Mouse (Mus musculus): Measurements from ENCODE around the gene Themis. TPM values are rescaled to one million over a fixed set of nuclear protein-coding genes. Genes with fewer than 3 reads are reported as not detected.

Themis gene
- polyA plus RNA-seq, 1 experiment from 2014 or later: 0.14 TPM

DNA sequence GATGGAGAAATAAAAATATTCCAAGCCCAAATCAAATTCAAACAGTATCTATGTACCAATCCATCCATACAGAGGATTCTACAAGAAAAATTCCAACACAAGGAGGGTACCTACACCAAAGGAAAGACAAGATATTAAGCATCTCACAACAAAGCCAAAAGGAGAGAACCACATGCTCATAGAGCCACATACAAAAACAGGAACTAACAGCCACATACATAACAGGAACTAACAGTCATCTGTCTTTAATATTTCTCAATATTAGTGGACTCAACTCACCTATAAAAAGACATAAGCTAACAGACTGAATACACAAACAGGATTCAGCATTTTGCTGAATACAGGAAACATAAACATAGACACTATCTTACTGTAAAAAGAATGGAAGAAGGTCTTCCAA, 78.3 kb downstream of the Themis start:
- H3K27me3 ChIP-seq (ENCODE audit: control insufficient read depth, insufficient read depth, low read length): no peaks in the 10 kb centered on the region
- H3K36me3 ChIP-seq (ENCODE audit: control insufficient read depth, insufficient read depth, low read length): no peaks in the 10 kb centered on the region
- H3K4me1 ChIP-seq (ENCODE audit: control insufficient read depth, insufficient read depth, low read length): no peaks in the 10 kb centered on the region
- H3K4me3 ChIP-seq (replicated peaks; ENCODE audit: low read length): no peak overlapping the region
- no peak overlapping the region for H3K27ac ChIP-seq (ENCODE audit: low read length)
- no peaks in the 10 kb centered on the region for H3K9me3 ChIP-seq (replicated peaks; ENCODE audit: control insufficient read depth, low read length)
- no peak overlapping the region for H3K9ac ChIP-seq (ENCODE audit: low read length)
- no peak for ATAC-seq (ENCODE audit: insufficient read depth, low FRiP score)
- no peak overlapping the region for H3K4me2 ChIP-seq (ENCODE audit: low read depth, low read length)

DNA sequence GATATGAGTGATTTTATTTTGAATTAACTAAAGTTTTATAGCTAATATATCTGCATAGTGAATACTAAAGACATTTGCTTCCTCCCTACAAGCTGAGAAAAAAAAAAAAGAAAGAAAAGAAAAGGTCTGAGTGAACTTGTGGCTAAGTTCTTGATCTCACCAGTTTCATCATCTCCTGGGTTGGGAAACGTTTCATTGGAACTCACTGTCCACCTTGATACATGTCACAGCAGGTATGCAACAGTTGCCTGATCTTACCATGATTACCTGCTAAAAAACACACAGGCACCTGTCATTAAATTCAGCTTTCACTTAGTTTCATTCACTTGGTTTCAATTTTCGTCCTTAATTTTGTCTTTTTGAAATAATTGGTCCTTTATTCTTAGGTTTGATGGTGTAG, 85.2 kb downstream of the Themis start:
- Histone ChIP-seq H3K4me1 (ENCODE audit: control insufficient read depth, insufficient read depth, low read length) (no peaks in the 10 kb centered on the region), H3K27me3 (ENCODE audit: control insufficient read depth, insufficient read depth, low read length) (no peaks in the 10 kb centered on the region), H3K36me3 (ENCODE audit: control insufficient read depth, insufficient read depth, low read length) (no peaks in the 10 kb centered on the region), H3K9ac (ENCODE audit: low read length) (no peak overlapping the region), H3K27ac (ENCODE audit: low read length) (no peak overlapping the region), H3K4me3 (replicated peaks; ENCODE audit: low read length) (no peak overlapping the region), H3K9me3 (replicated peaks; ENCODE audit: control insufficient read depth, low read length) (no peaks in the 10 kb centered on the region), H3K4me2 (ENCODE audit: low read depth, low read length) (no peak overlapping the region)
- 71% methylated on average over 2 of the region's 2 CpGs for WGBS
- ATAC-seq (ENCODE audit: insufficient read depth, low FRiP score): no peak

DNA sequence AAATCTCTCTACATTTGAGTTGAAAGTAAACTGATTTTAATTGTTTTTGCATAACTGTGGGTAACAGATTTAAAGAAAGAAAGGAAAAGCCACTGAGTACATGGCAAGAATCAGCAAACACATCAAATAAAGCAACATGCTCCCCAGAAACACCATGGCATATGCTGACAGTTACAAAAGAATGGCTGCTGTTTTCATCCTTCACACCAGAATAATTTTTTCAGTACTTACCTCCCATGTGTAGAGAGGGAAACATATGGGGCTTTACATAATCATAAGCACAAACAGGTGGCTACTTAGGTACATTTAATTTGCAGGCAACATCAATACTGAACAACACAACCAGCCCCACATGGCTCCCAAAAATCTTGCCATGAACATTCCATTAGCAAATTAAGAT, 86.8 kb downstream of the Themis start:
- Histone ChIP-seq H3K9me3 (replicated peaks; ENCODE audit: control insufficient read depth, low read length) (no peaks in the 10 kb centered on the region), H3K4me2 (ENCODE audit: low read depth, low read length) (no peak overlapping the region), H3K4me3 (replicated peaks; ENCODE audit: low read length) (no peak overlapping the region), H3K4me1 (ENCODE audit: control insufficient read depth, insufficient read depth, low read length) (no peaks in the 10 kb centered on the region), H3K27me3 (ENCODE audit: control insufficient read depth, insufficient read depth, low read length) (no peaks in the 10 kb centered on the region), H3K36me3 (ENCODE audit: control insufficient read depth, insufficient read depth, low read length) (no peaks in the 10 kb centered on the region), H3K27ac (ENCODE audit: low read length) (no peak overlapping the region), H3K9ac (ENCODE audit: low read length) (no peak overlapping the region)
- ATAC-seq (ENCODE audit: insufficient read depth, low FRiP score): no peak

DNA sequence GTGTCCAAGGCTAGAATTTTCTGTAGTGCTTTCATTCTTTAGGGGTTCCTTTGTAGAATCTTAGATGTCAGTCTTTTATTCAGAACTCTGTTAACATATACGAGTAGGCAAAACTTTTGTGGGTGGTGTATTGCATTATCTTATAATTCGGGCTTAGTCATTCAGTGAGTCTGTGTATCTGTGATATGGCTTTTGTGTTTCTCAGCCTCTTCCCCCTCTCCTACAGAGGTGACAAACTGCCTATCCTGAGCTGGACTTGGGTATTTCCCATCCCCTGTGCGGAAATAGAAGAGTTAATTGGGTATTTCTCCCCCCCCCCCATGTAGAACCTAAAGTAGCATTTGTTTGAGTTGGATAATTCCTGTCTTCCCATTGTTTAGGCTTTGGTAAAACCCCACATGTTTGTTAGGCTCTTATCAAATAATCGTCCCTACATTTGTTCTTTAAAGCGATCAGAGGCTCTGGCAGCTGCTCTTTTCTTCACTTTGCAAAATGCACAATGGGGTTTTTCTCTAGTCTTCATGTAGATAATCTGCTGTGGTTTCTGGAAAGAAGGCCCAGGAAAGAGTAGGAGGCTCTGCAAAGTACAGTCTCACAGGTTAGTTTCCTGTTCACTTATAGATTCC, 108.7 kb downstream of the Themis start:
- Histone ChIP-seq H3K9ac (ENCODE audit: low read length) (no peak overlapping the region), H3K36me3 (ENCODE audit: control insufficient read depth, insufficient read depth, low read length) (no peaks in the 10 kb centered on the region), H3K4me3 (replicated peaks; ENCODE audit: low read length) (no peak overlapping the region), H3K4me2 (ENCODE audit: low read depth, low read length) (no peak overlapping the region), H3K27ac (ENCODE audit: low read length) (no peak overlapping the region), H3K27me3 (ENCODE audit: control insufficient read depth, insufficient read depth, low read length) (no peaks in the 10 kb centered on the region), H3K4me1 (ENCODE audit: control insufficient read depth, insufficient read depth, low read length) (no peaks in the 10 kb centered on the region), H3K9me3 (replicated peaks; ENCODE audit: control insufficient read depth, low read length) (no peaks in the 10 kb centered on the region)
- no peak for ATAC-seq (ENCODE audit: insufficient read depth, low FRiP score)
- 69% methylated on average over 5 of the region's 5 CpGs for WGBS

DNA sequence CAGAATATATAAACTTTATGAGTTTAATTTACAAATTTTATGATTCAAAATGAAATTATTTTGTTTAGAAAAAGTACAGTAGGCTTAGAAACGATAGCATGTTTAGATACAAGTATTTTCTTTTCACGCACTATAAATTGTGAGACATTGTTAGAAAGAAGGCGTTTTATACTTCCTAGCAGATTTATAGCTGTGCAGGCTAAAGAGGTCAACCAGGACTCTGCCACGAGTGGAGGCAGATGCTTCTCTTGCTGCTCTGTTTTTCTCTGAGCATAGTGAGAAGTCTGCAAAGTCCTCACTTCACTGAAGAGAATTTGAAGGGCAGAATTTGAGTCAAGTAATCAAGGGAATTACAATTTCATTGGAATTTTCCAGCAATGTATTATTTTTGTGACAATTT, 131.3 kb downstream of the Themis start:
- Histone ChIP-seq H3K27ac (ENCODE audit: low read length) (no peak overlapping the region), H3K4me2 (ENCODE audit: low read depth, low read length) (no peak overlapping the region), H3K9ac (ENCODE audit: low read length) (no peak overlapping the region), H3K4me3 (replicated peaks; ENCODE audit: low read length) (no peak overlapping the region), H3K4me1 (ENCODE audit: control insufficient read depth, insufficient read depth, low read length) (no peaks in the 10 kb centered on the region), H3K9me3 (replicated peaks; ENCODE audit: control insufficient read depth, low read length) (no peaks in the 10 kb centered on the region), H3K36me3 (ENCODE audit: control insufficient read depth, insufficient read depth, low read length) (no peaks in the 10 kb centered on the region), H3K27me3 (ENCODE audit: control insufficient read depth, insufficient read depth, low read length) (no peaks in the 10 kb centered on the region)
- WGBS: 45% methylated on average over 4 of the region's 4 CpGs
- ATAC-seq (ENCODE audit: insufficient read depth, low FRiP score): no peak

DNA sequence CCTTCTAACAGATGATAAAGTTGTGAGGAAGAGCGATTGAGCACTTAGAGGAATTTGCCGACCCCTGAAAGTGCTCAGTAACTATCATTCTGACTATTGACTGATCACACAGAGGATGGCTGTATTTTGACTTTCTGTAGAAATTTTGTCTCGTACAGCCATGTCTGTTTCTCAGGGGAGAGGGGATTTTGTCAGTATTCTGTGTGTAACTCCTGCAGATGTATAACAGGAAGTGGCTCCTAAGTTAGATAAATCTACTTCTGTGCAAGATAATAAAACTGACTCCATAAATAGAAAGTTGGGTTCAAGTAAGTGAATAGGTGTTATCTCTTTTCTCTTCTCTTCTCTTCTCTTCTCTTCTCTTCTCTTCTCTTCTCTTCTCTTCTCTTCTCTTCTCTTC, 137.0 kb downstream of the Themis start:
- H3K36me3 ChIP-seq (ENCODE audit: control insufficient read depth, insufficient read depth, low read length): no peaks in the 10 kb centered on the region
- no peaks in the 10 kb centered on the region for H3K4me1 ChIP-seq (ENCODE audit: control insufficient read depth, insufficient read depth, low read length)
- no peaks in the 10 kb centered on the region for H3K9me3 ChIP-seq (replicated peaks; ENCODE audit: control insufficient read depth, low read length)
- 67% methylated on average over 3 of the region's 3 CpGs for WGBS
- H3K27me3 ChIP-seq (ENCODE audit: control insufficient read depth, insufficient read depth, low read length): no peaks in the 10 kb centered on the region
- no peak overlapping the region for H3K27ac ChIP-seq (ENCODE audit: low read length)
- no peak for ATAC-seq (ENCODE audit: insufficient read depth, low FRiP score)
- no peak overlapping the region for H3K9ac ChIP-seq (ENCODE audit: low read length)
- H3K4me2 ChIP-seq (ENCODE audit: low read depth, low read length): no peak overlapping the region
- no peak overlapping the region for H3K4me3 ChIP-seq (replicated peaks; ENCODE audit: low read length)

DNA sequence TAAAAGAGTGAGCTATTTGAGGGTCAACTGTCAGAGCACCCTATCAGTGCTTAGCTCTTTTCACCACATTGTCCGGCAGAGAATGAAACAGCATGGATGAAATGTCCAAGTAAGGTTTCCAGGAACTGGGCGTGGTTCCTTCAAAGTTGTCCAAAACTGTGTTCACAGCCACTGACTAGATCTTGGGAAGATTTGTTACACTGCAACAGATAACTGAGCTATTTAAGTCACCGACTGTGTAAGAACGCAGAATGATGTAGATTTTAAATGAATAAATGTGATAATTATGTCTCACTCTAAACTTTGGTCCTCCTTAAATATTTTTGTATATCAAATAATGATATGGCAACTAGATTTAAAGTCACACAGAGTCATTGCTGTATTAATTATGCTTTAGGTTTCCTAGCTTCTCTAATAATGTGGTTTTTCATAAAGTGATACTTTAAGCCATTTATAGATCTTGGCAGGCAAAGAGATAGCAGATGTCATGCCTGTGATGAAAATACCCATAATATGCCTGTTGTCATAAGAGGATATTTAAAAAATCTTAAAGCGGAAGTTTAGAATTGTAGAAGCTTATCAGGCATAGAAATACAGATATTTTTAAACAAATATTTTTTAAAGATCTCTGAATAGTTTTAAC, 143.9 kb downstream of the Themis start:
- no peak overlapping the region for H3K4me3 ChIP-seq (replicated peaks; ENCODE audit: low read length)
- no peaks in the 10 kb centered on the region for H3K36me3 ChIP-seq (ENCODE audit: control insufficient read depth, insufficient read depth, low read length)
- no peak overlapping the region for H3K27ac ChIP-seq (ENCODE audit: low read length)
- no peak for ATAC-seq (ENCODE audit: insufficient read depth, low FRiP score)
- H3K27me3 ChIP-seq (ENCODE audit: control insufficient read depth, insufficient read depth, low read length): no peaks in the 10 kb centered on the region
- H3K4me1 ChIP-seq (ENCODE audit: control insufficient read depth, insufficient read depth, low read length): no peaks in the 10 kb centered on the region
- H3K9ac ChIP-seq (ENCODE audit: low read length): no peak overlapping the region
- H3K4me2 ChIP-seq (ENCODE audit: low read depth, low read length): no peak overlapping the region
- 86% methylated on average over 5 of the region's 5 CpGs for WGBS
- H3K9me3 ChIP-seq (replicated peaks; ENCODE audit: control insufficient read depth, low read length): no peaks in the 10 kb centered on the region

DNA sequence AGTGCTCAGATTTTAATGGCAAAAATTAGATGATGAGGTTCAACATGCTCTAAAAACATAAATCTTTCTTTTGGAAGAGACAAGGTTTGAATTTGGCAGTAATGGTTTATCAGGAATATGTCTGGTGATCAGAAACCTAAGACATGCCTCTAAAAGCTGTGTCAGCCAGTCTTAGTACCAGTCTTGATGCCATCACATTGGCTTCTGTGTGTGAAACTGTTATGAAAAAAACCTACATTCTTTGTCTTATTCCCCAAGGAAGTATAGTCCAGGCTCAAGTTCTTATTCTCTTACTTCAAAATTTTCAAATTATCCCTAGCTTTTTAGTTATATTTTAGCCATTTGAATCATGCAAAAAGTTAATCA, 144.4 kb downstream of the Themis start:
- Histone ChIP-seq H3K27me3 (ENCODE audit: control insufficient read depth, insufficient read depth, low read length) (no peaks in the 10 kb centered on the region), H3K36me3 (ENCODE audit: control insufficient read depth, insufficient read depth, low read length) (no peaks in the 10 kb centered on the region), H3K4me1 (ENCODE audit: control insufficient read depth, insufficient read depth, low read length) (no peaks in the 10 kb centered on the region), H3K27ac (ENCODE audit: low read length) (no peak overlapping the region), H3K9ac (ENCODE audit: low read length) (no peak overlapping the region), H3K4me3 (replicated peaks; ENCODE audit: low read length) (no peak overlapping the region), H3K4me2 (ENCODE audit: low read depth, low read length) (no peak overlapping the region), H3K9me3 (replicated peaks; ENCODE audit: control insufficient read depth, low read length) (no peaks in the 10 kb centered on the region)
- ATAC-seq (ENCODE audit: insufficient read depth, low FRiP score): no peak

DNA sequence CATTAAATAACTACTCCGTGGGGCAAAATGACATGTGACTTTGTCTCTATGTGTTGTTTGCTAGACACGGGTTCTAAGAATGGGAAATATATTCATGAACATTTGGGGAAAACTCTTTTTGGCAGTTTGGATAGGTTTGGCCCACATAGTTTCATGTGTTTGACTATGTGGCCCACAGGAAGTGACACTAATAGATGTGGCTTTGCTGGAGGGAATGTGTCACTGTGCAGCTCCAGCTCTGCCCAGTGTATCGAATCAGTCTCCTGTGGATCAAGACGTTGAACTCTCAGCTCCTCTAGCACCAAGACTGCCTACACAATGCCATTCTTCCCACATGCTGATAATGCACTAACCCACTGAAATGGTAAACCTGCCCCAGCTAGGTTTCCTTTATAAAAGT, 148.0 kb downstream of the Themis start:
- Histone ChIP-seq H3K4me2 (ENCODE audit: low read depth, low read length) (no peak overlapping the region), H3K4me3 (replicated peaks; ENCODE audit: low read length) (no peak overlapping the region), H3K27ac (ENCODE audit: low read length) (no peak overlapping the region), H3K9ac (ENCODE audit: low read length) (no peak overlapping the region), H3K9me3 (replicated peaks; ENCODE audit: control insufficient read depth, low read length) (no peaks in the 10 kb centered on the region), H3K27me3 (ENCODE audit: control insufficient read depth, insufficient read depth, low read length) (no peaks in the 10 kb centered on the region), H3K4me1 (ENCODE audit: control insufficient read depth, insufficient read depth, low read length) (no peaks in the 10 kb centered on the region), H3K36me3 (ENCODE audit: control insufficient read depth, insufficient read depth, low read length) (no peaks in the 10 kb centered on the region)
- 75% methylated on average over 4 of the region's 4 CpGs for WGBS
- ATAC-seq (ENCODE audit: insufficient read depth, low FRiP score): no peak

All from stomach, embryonic 16.5 days (tissue).